In the genomic region with DNA sequence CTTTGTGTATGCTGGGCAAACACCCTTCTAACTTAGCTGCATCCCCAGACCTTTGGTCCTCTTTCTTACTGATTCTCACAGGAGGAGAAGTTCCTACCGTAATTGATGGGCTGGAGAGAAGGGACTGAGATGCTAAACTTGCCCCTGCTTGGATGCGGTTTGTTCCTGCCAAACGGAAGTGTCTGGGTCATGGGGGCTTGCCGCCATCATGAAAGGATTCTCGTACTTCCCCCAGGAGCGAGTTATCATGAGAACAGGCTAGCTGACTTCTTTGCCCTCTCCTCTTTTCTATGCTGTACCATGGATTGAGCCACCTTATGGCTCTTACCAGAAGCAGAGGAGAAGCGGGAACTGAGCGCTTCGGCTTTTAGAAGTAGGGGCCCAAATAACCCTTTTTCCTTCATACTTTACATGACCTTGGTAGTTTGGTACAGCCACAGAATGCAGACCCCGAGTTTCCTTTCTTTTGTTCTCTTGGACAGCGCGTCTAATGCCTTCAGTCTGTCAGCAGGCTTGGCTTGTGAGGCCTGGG, we compare ENCODE assay signal across 14 mouse cellular contexts. TPM values are rescaled to one million over a fixed set of nuclear protein-coding genes. Genes with fewer than 3 reads are reported as not detected.
DNase-seq lines count a peak whose midpoint lies in the region; ATAC-seq and TF ChIP-seq lines count a peak whose summit lies in the region.
"Had no signal": no experiment of that assay in that cellular context is flagged by ENCODE, and none has a peak within 500 bp of the region (broad histone marks: within the 10 kb centered on the region; RNA-seq: fewer than 3 reads in every experiment).

No protein-coding gene starts in this region.

- TF ChIP-seq EP300 in liver, postnatal 0 days (IDR thresholded peaks at IDR 0.05; ENCODE audit: low read depth): no peak

- TF ChIP-seq POLR2A in testis, adult 2 months (IDR thresholded peaks at IDR 0.05; ENCODE audit: control insufficient read depth, low read depth, low read length): no peak

- no peaks in the 10 kb centered on the region for H3K27me3 ChIP-seq in liver, postnatal 0 days (ENCODE audit: insufficient read depth, low read length)
- H3K27me3 ChIP-seq in liver, embryonic 12.5 days (replicated peaks): no peaks in the 10 kb centered on the region
- no peaks in the 10 kb centered on the region for H3K27me3 ChIP-seq in testis, adult 2 months (ENCODE audit: control insufficient read depth, insufficient read depth, low read length)
- H3K27me3 ChIP-seq: neural tube, embryonic 12.5 days had no signal

- peaks cover 5% of the 10 kb centered on the region; the same call in 1 of the 2 replicates for H3K4me1 ChIP-seq in liver, postnatal 0 days (ENCODE audit: insufficient read depth)
- H3K4me1 ChIP-seq in liver, embryonic 12.5 days: 0 out of 2 replicates have a peak, but pooled peaks cover 5% of the 10 kb centered on the region
- peaks cover 2% of the 10 kb centered on the region for H3K4me1 ChIP-seq in testis, adult 2 months (ENCODE audit: control insufficient read depth, insufficient read depth, low read length)
- no peaks in the 10 kb centered on the region; the same call in 1 of the 2 replicates for H3K4me1 ChIP-seq in brown adipose tissue, adult 24 weeks (ENCODE audit: control insufficient read depth, insufficient read depth, insufficient read length, low read length)
- H3K4me1 ChIP-seq: neural tube, embryonic 12.5 days had no signal

- H3K36me3 ChIP-seq in liver, postnatal 0 days (replicated peaks; ENCODE audit: insufficient read depth, low read length): no peaks in the 10 kb centered on the region
- no peaks in the 10 kb centered on the region for H3K36me3 ChIP-seq in liver, embryonic 12.5 days
- no peaks in the 10 kb centered on the region for H3K36me3 ChIP-seq in testis, adult 2 months (ENCODE audit: control insufficient read depth, insufficient read depth, low read length)
- H3K36me3 ChIP-seq: neural tube, embryonic 12.5 days had no signal

- no peak for DNase-seq in liver, postnatal 0 days
- DNase-seq in testis, postnatal 14 days (ENCODE audit: low spot score): no peak
- no peak for DNase-seq in cerebellum, postnatal 10 days
- DNase-seq in right cerebral cortex, adult 18-20 months: no peak
- DNase-seq: cerebellum, adult 11 months; cerebellum, postnatal 36 days; kidney, adult 8-10 months; right cerebral cortex, postnatal 4 days had no signal

- no peak overlapping the region for H3K4me3 ChIP-seq in liver, postnatal 0 days (ENCODE audit: low read depth, low read length)
- H3K4me3 ChIP-seq in liver, embryonic 12.5 days: no peak overlapping the region
- H3K4me3 ChIP-seq in testis, adult 2 months (ENCODE audit: control insufficient read depth, low read depth, low read length): no peak overlapping the region
- no peak overlapping the region for H3K4me3 ChIP-seq in brown adipose tissue, adult 24 weeks (ENCODE audit: insufficient read depth, low read depth, low read length)
- H3K4me3 ChIP-seq: neural tube, embryonic 12.5 days had no signal

- peak overlapping the region; percentile 62 for H3K27ac ChIP-seq in liver, postnatal 0 days (ENCODE audit: low read depth)
- H3K27ac ChIP-seq in liver, embryonic 12.5 days: no peak overlapping the region
- peak overlapping the region; percentile 55 for H3K27ac ChIP-seq in testis, adult 2 months (ENCODE audit: control insufficient read depth, insufficient read depth, low read depth, low read length)
- peak overlapping the region; percentile 49; the same call in 1 of the 2 replicates for H3K27ac ChIP-seq in brown adipose tissue, adult 24 weeks (replicated peaks; ENCODE audit: low read depth, low read length)
- H3K27ac ChIP-seq: neural tube, embryonic 12.5 days had no signal

- H3K9ac ChIP-seq in liver, postnatal 0 days (replicated peaks): no peak overlapping the region
- H3K9ac ChIP-seq in liver, embryonic 12.5 days: no peak overlapping the region
- H3K9ac ChIP-seq: neural tube, embryonic 12.5 days had no signal

- TF ChIP-seq CTCF in liver, postnatal 0 days (IDR thresholded peaks at IDR 0.05; ENCODE audit: low read depth): no peak
- no peak for TF ChIP-seq CTCF in testis, adult 2 months (IDR thresholded peaks at IDR 0.05; ENCODE audit: control insufficient read depth, insufficient read depth, insufficient replicate concordance, low read depth, low read length)

- no peaks in the 10 kb centered on the region for H3K9me3 ChIP-seq in liver, postnatal 0 days (ENCODE audit: low read length)
- no peaks in the 10 kb centered on the region for H3K9me3 ChIP-seq in liver, embryonic 12.5 days (replicated peaks)
- H3K9me3 ChIP-seq: neural tube, embryonic 12.5 days had no signal

- 79% methylated on average over 12 of the region's 12 CpGs for WGBS in liver, postnatal 0 days (ENCODE audit: insufficient replicate concordance)
- WGBS in liver, embryonic 12.5 days (ENCODE audit: insufficient replicate concordance): 72% methylated on average over 12 of the region's 12 CpGs

- H3K4me2 ChIP-seq in liver, postnatal 0 days (ENCODE audit: low read depth, low read length): no peak overlapping the region
- H3K4me2 ChIP-seq in liver, embryonic 12.5 days: no peak overlapping the region
- H3K4me2 ChIP-seq: neural tube, embryonic 12.5 days had no signal

- no peak for ATAC-seq in liver, postnatal 0 days
- ATAC-seq in liver, embryonic 12.5 days: no peak
- ATAC-seq: CD4-positive, CD25-positive, alpha-beta regulatory T cell, adult 4 months; forebrain, embryonic 16.5 days had no signal

RNA-seq across cellular contexts. Expression of a gene that starts 22.9 kb away (rescaled TPM):
- 136 and 143 TPM in 2 replicates for polyA plus RNA-seq in liver, postnatal 0 days (2015; fragmentation: Nextera tagmentation; extraction: Ambion mirVana)
- polyA plus RNA-seq in liver, embryonic 12.5 days (2016; fragmentation: Nextera tagmentation; extraction: Ambion mirVana): 208 and 209 TPM in 2 replicates
- 286 and 311 TPM in 2 replicates for polyA plus RNA-seq in testis, adult 2 months (2012; rRNA removed)
- 154 and 166 TPM in 2 replicates for polyA plus RNA-seq in brown adipose tissue, adult 24 weeks (2012; ENCODE audit: insufficient read depth, insufficient read length, missing spikeins)

RNA-seq across cellular contexts. Expression of a gene that starts 38.9 kb away (rescaled TPM):
- 384 and 387 TPM in 2 replicates for polyA plus RNA-seq in liver, postnatal 0 days (2015; fragmentation: Nextera tagmentation; extraction: Ambion mirVana)
- 401 and 406 TPM in 2 replicates for polyA plus RNA-seq in liver, embryonic 12.5 days (2016; fragmentation: Nextera tagmentation; extraction: Ambion mirVana)
- polyA plus RNA-seq in testis, adult 2 months (2012; rRNA removed): 145 and 152 TPM in 2 replicates
- polyA plus RNA-seq in brown adipose tissue, adult 24 weeks (2012; ENCODE audit: insufficient read depth, insufficient read length, missing spikeins): 1,161 and 1,254 TPM in 2 replicates
